17 mouse cellular contexts compared by ENCODE assay signal in genomic region chr17:85514396-85514795, GRCm38 (mm10).
"Had no signal": no experiment of that assay in that cellular context is flagged by ENCODE, and none has a peak within 500 bp of the region (broad histone marks: within the 10 kb centered on the region; RNA-seq: fewer than 3 reads in every experiment).

No protein-coding gene starts in this region.

- H3K36me3 ChIP-seq: midbrain, embryonic 10.5 days; midbrain, embryonic 12.5 days; neural tube, embryonic 13.5 days; neural tube, embryonic 15.5 days had no signal

- ATAC-seq: midbrain, embryonic 16.5 days had no signal

- H3K27ac ChIP-seq: midbrain, embryonic 10.5 days; midbrain, embryonic 12.5 days; neural tube, embryonic 13.5 days; neural tube, embryonic 15.5 days had no signal

- H3K4me3 ChIP-seq: midbrain, embryonic 10.5 days; midbrain, embryonic 12.5 days; myocyte; neural tube, embryonic 13.5 days; neural tube, embryonic 15.5 days had no signal

- H3K9ac ChIP-seq: lung, embryonic 14.5 days; midbrain, embryonic 12.5 days; neural tube, embryonic 13.5 days; neural tube, embryonic 15.5 days had no signal

- H3K27me3 ChIP-seq: neural tube, embryonic 13.5 days; neural tube, embryonic 15.5 days had no signal

- H3K9me3 ChIP-seq: midbrain, embryonic 10.5 days; midbrain, embryonic 12.5 days; neural tube, embryonic 13.5 days; neural tube, embryonic 15.5 days had no signal

- H3K4me2 ChIP-seq: lung, embryonic 14.5 days; midbrain, embryonic 12.5 days; neural tube, embryonic 13.5 days; neural tube, embryonic 15.5 days had no signal

- H3K4me1 ChIP-seq: neural tube, embryonic 13.5 days; neural tube, embryonic 15.5 days had no signal

- DNase-seq: lung, embryonic 14.5 days; lung, postnatal 10 days; lung, postnatal 4 days; midbrain, embryonic 14.5 days; right cerebral cortex, adult 18-20 months; right cerebral cortex, postnatal 25 days; right cerebral cortex, postnatal 4 days; spleen, adult 18-20 months; thymus, adult 18-20 months; thymus, postnatal 14 days; thymus, postnatal 36 days had no signal
